Mouse (Mus musculus): ENCODE measurements around the gene AC141477.1.

AC141477.1 gene

DNA sequence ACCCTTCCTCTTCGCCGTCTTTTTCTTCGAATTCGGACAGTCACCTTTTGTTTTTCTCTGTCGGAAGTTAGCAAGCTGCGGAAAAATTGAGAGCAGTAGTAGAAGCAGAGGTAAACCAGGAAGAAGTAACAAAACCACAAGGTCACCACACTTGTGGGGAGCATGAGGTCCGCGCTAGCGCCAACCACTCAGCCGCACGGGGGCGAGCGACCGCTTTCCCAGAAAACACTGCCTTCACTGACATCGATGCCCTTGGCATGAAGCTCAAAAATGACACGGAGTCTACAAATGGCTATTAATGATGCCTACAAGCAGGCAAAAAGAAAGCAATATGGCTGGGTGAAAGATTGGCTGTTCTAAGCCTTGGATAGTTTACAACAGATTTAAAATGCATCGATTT, at the start of gene AC141477.1:
Gene AC141477.1 (minus strand): TSS at position 164 of the 400 bp plus-strand sequence.
- no peak for DNase-seq (ENCODE audit: low spot score)

GRCm38 (mm10) chr10:76489205-76489604, 49.0 kb upstream of the AC141477.1 start:
- no peak for DNase-seq (ENCODE audit: low spot score)

DNA sequence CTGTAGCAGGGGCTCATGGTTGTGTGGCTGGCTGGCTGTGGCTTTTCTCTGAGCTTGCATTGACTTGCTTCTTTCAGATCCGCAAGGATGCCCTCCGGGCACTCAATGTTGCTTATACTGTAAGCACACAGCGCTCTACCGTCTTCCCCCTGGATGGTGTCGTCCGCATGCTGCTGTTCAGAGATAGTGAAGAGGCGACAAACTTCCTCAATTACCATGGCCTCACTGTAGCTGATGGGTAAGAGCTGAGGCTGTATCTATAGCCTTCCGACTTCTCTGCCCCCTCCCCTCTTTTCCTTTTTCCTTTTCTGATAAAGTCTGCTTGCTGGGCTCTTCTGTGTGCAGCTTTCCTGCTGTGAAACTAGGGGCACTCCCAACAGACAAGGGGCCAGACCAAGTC, 48.0 kb upstream of the AC141477.1 start:
- DNase-seq (ENCODE audit: low spot score), result no peak

- DNase-seq (ENCODE audit: low spot score), result no peak
These were observed 46.1 kb upstream of the AC141477.1 start for GRCm38 (mm10) chr10:76486302-76486701.

DNA sequence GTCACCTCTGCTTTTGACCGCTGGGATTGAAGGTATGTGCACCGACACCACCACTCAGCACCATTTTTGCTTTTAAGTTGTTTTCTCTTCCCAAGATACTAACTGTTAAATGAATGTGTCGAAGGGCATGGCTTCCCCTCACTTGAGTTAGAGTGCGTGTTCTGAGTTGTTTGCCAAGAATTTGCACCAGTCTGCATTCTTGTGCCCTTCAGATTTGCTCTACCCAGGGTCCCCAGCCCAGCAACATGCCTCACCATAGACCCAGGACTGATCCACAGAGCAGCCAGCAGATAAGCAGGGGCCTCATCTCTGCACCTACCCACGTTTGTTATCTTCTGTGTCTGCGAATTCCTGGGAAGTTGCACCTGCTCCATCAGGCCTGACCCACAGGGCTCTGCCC, 41.2 kb upstream of the AC141477.1 start:
- no peak for DNase-seq (ENCODE audit: low spot score)

GRCm38 (mm10) chr10:76480851-76481250, 40.6 kb upstream of the AC141477.1 start:
- no peak for DNase-seq (ENCODE audit: low spot score)

DNA sequence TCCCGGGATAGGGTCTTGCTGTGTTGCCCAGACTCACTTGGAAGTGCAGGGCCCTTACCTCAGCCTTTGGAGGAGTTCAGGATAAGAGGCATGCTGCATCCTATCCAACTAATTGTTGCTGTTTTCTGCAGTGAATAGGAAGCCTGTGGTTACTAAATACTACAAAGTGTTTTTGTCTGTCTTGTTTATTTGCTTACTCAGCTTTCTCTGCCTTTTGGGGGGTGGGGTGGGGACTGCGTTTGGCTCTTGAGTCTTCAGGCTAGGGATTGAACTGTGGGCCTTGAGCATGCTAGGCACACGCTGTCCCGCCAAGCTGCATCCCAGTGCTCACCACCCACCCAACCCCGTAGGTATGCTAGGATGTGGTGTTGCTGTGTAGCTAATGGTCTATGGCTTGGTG, 33.5 kb upstream of the AC141477.1 start:
- no peak for DNase-seq (ENCODE audit: low spot score)

GRCm38 (mm10) chr10:76468203-76469162, 28.2 kb upstream of the AC141477.1 start, which contains the start of the genes Mcm3ap and Ybey:
Gene Mcm3ap (plus strand): TSS chr10:76468927.
Gene Ybey (minus strand): TSS chr10:76469114.
- DNase-seq (ENCODE audit: low spot score), result peak; percentile 66

- DNase-seq (ENCODE audit: low spot score), result no peak
These were observed 22.5 kb upstream of the AC141477.1 start for GRCm38 (mm10) chr10:76462721-76463120.

GRCm38 (mm10) chr10:76462312-76462711, 22.1 kb upstream of the AC141477.1 start:
- no peak for DNase-seq (ENCODE audit: low spot score)

GRCm38 (mm10) chr10:76461255-76461654, 21.0 kb upstream of the AC141477.1 start:
- DNase-seq (ENCODE audit: low spot score), result no peak

- DNase-seq (ENCODE audit: low spot score), result no peak
These were observed 15.0 kb upstream of the AC141477.1 start for GRCm38 (mm10) chr10:76455289-76455688.

- DNase-seq (ENCODE audit: low spot score), result no peak
These were observed 8.6 kb upstream of the AC141477.1 start, which contains the start of gene 2610028H24Rik for GRCm38 (mm10) chr10:76448851-76449250. Gene 2610028H24Rik (plus strand): TSS chr10:76449081.

DNA sequence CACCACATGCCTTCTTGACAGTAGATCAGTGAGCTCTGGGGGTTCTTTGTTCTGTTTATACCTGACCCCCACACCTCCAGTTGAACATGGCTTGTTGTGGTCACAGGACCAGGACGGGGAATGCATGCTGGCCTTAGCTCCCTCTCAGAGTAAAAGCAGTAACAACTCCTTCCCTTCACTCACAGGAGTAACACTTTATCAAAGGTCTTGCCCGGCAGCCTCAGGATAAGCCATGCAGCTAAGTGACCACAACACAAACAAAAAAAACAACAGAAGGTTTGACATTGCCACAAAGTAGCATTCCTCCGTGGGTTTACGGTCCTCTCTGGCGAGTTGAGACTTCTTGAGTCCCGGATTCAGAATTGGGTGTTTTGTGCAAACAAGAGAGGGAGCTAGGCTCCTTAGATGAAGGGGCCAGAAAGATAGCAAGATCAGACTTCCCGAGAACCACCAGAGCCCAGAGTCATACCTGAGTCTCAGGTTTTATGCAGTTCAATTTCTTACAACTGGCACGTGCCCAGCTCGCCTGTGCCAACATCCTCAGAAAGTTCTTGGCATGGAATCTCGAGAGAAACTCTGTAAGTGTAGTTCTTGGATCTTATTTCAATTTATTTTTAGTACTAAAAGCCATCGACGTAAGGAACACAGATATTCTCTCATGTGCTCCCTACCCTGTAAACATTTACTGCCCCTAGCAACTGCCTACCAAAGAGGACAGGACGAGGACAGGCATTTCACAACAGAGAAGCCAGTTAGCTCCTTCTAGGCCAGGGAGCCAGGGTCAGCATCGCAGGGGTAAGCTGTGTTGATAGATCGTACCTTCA, 7.4 kb upstream of the AC141477.1 start:
- no peak for DNase-seq (ENCODE audit: low spot score)

- no peak for DNase-seq (ENCODE audit: low spot score)
These were observed 5.9 kb upstream of the AC141477.1 start for GRCm38 (mm10) chr10:76445996-76446681.

- DNase-seq (ENCODE audit: low spot score), result peak; percentile 87
These were observed 2.2 kb upstream of the AC141477.1 start, which contains the start of gene Pcnt for GRCm38 (mm10) chr10:76442178-76443088. Gene Pcnt (minus strand): TSS chr10:76442786.

GRCm38 (mm10) chr10:76439107-76439890, 945 bp downstream of the AC141477.1 start:
- no peak for DNase-seq (ENCODE audit: low spot score)

- no peak for DNase-seq (ENCODE audit: low spot score)
These were observed 6.3 kb downstream of the AC141477.1 start for GRCm38 (mm10) chr10:76433925-76434324.

DNA sequence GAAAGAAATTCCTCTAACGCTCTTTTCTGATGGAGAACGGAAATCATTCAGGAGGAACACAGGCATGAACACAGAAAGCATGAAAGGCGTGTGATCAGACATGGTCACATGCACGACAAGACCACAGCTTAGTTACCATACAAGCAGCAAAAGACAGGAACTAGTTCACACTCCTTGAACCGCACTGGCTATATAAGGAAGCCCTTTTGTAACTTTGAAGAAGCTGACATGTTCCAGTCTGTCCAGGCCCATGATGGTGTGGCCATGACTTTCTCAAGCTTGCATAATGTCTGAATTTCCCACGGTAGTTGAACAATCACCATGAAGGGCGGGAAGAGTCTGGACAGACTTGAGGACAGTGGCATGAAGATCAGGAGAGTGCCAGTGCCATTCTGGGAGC, 14.6 kb downstream of the AC141477.1 start:
- DNase-seq (ENCODE audit: low spot score), result no peak

DNA sequence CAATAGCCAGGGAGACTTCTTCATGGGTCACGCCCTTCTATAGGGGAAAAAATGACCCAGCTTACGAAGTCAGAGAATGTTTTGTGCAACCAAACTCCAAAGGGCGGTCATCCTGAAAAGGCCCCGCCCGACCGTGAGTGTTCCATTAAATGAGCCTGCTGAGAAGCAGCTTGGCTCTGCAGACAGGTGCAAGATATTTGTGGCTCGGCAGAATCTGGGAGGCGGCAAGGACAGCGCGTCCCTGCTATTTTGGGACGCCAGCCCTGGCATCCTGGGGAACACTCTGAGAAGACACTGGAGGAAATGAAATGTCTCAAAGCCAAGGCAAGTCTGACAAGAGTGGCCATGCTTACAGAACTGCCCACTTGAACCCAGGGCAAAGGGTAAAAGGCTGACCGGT, 23.4 kb downstream of the AC141477.1 start:
- no peak for DNase-seq (ENCODE audit: low spot score)

All from ovary, postnatal 10 days (tissue).